Mouse (Mus musculus) MEL (cell line): ENCODE measurements at regions not wholly inside any gene's neighbourhood (a gene's known extent, or its start where the extent isn't known, plus 50 kb on each side); places are given as distances from the start of the nearest gene placed in this dataset.

ENCODE experiments used
- CHD1 ChIP-seq: IDR thresholded peaks from 2 replicates; pipeline ENCODE4 v1.6.1; 2012; ENCODE audit warnings: low read depth, mild to moderate bottlenecking, inconsistent platforms, low read length, improper control_type of control experiment
- CTCF ChIP-seq, 3 experiments: IDR thresholded peaks in 2 of 3; conservative IDR thresholded peaks in 1 of 3; 2 replicates each; pipeline ENCODE4 v1.5.1; 2011 to 2012; ENCODE audit warnings: low read length in 3 of 3, low read depth in 2 of 3, mild to moderate bottlenecking in 2 of 3, improper control_type of control experiment in 1 of 3, inconsistent platforms in 1 of 3, mixed read lengths in 1 of 3, moderate library complexity in 1 of 3; ENCODE audit not compliant: control insufficient read depth in 1 of 3, insufficient read depth in 1 of 3, poor library complexity in 1 of 3, severe bottlenecking in 1 of 3
- JUND ChIP-seq: IDR thresholded peaks from 2 replicates; pipeline ENCODE4 v1.6.1; 2011; ENCODE audit warnings: low read depth, mild to moderate bottlenecking, improper control_type of control experiment, low read length
- POLR2AphosphoS5 ChIP-seq: IDR thresholded peaks from 2 replicates; pipeline ENCODE4 v1.6.1; 2012; ENCODE audit warnings: low read depth, borderline replicate concordance, mild to moderate bottlenecking, inconsistent platforms, low read length, moderate library complexity, mixed read lengths

- TF ChIP-seq CTCF (IDR thresholded peaks at IDR 0.05 in 2 of 3, conservative IDR thresholded peaks at IDR 0.05 in 1 of 3; ENCODE audit: control insufficient read depth in 1 of 3, insufficient read depth in 1 of 3, low read depth in 2 of 3, low read length in 3 of 3, poor library complexity in 1 of 3, severe bottlenecking in 1 of 3) (no peak), POLR2AphosphoS5 (no peak), JUND (no peak), CHD1 (no peak)
These were observed 870.2 kb upstream of the Foxg1 start for GRCm38 (mm10) chr12:48512259-48512658.
